Mouse (Mus musculus): ENCODE measurements around the gene Map3k19. TPM values are rescaled to one million over a fixed set of nuclear protein-coding genes. Genes with fewer than 3 reads are reported as not detected.

The Map3k19 gene
- total RNA-seq, 2 experiments from 2014 or later = 4.7 to 7.5 TPM

Other genes with a start within 250 kb of the Map3k19 start
- gene Tmem163, start 175.5 kb downstream of the Map3k19 start, total RNA-seq (2021) = 10 to 100 TPM; 34.3 to 37.5 TPM
- gene Acmsd, start 125.6 kb downstream of the Map3k19 start, total RNA-seq (2021) = not detected
- gene Ccnt2, start 80.9 kb downstream of the Map3k19 start, total RNA-seq (2021) = 10 to 100 TPM; 55.0 to 59.4 TPM
- 10 to 100 TPM; 65.4 to 67.9 TPM for gene Rab3gap1, start 13.7 kb upstream of the Map3k19 start, total RNA-seq (2021)
- gene Zranb3, start 248.0 kb upstream of the Map3k19 start, total RNA-seq (2021) = 1 to 10 TPM; 7.7 to 8.0 TPM
- 100 to 1,000 TPM; 418 to 474 TPM for gene R3hdm1, start 248.3 kb upstream of the Map3k19 start, total RNA-seq (2021)

Data from left cerebral cortex, postnatal 14 days (tissue).